Mouse (Mus musculus) G1E-ER4 (cell line): ENCODE measurements around the gene Klk5. TPM values are rescaled to one million over a fixed set of nuclear protein-coding genes. Genes with fewer than 3 reads are reported as not detected.

Source experiments
- GATA1 ChIP-seq: IDR thresholded peaks from one replicate; pipeline ENCODE4 v1.8.0; 2012; ENCODE audit warnings: low read length, inconsistent platforms
- polyA plus RNA-seq: library from polyadenylated mRNA; stranded (reverse); fragments of >175 nt; gene quantifications from 2 replicates; pipeline ENCODE4 v1.2.3, GENCODE M21; 2012

Klk5 gene
- not detected in 2 replicates for polyA plus RNA-seq

- TF ChIP-seq GATA1 = no peak
Measured at GRCm38 (mm10) chr7:43841701-43842100, at the start of gene Klk5. Gene Klk5, plus strand, starts transcription at chr7:43841971.

GRCm38 (mm10) chr7:43796355-43796754 lies 45.4 kb upstream of the Klk5 start:
- no peak for TF ChIP-seq GATA1

GRCm38 (mm10) chr7:43797333-43797769 lies 44.4 kb upstream of the Klk5 start, which contains the start of gene Klk8:
Gene Klk8, plus strand, starts transcription at chr7:43797577.
- no peak for TF ChIP-seq GATA1

- TF ChIP-seq GATA1 = no peak
Measured at GRCm38 (mm10) chr7:43797844-43798462, 43.8 kb upstream of the Klk5 start.

- TF ChIP-seq GATA1 = no peak
Measured at GRCm38 (mm10) chr7:43799876-43800275, 41.9 kb upstream of the Klk5 start.

GRCm38 (mm10) chr7:43810994-43811393 lies 30.8 kb upstream of the Klk5 start, which contains the start of gene Klk7:
Gene Klk7, plus strand, starts transcription at chr7:43811294.
- TF ChIP-seq GATA1 = no peak

- TF ChIP-seq GATA1 = no peak
Measured at GRCm38 (mm10) chr7:43815211-43815610, 26.6 kb upstream of the Klk5 start.

- TF ChIP-seq GATA1 = no peak
Measured at GRCm38 (mm10) chr7:43816746-43817145, 25.0 kb upstream of the Klk5 start.

GRCm38 (mm10) chr7:43821581-43821980 lies 20.2 kb upstream of the Klk5 start:
- TF ChIP-seq GATA1 = no peak

GRCm38 (mm10) chr7:43824199-43824598 lies 17.6 kb upstream of the Klk5 start, which contains the start of gene Klk6:
Gene Klk6, plus strand, starts transcription at chr7:43824499.
- TF ChIP-seq GATA1 = no peak

- TF ChIP-seq GATA1 = no peak
Measured at GRCm38 (mm10) chr7:43826056-43826455, 15.7 kb upstream of the Klk5 start.

GRCm38 (mm10) chr7:43827706-43828105 lies 14.1 kb upstream of the Klk5 start:
- TF ChIP-seq GATA1 = no peak

GRCm38 (mm10) chr7:43829006-43829405 lies 12.8 kb upstream of the Klk5 start:
- TF ChIP-seq GATA1 = no peak

- no peak for TF ChIP-seq GATA1
Measured at GRCm38 (mm10) chr7:43843801-43844200, 2.0 kb downstream of the Klk5 start.

GRCm38 (mm10) chr7:43851616-43852015 lies 9.8 kb downstream of the Klk5 start:
- no peak for TF ChIP-seq GATA1

- no peak for TF ChIP-seq GATA1
Measured at GRCm38 (mm10) chr7:43854642-43855380, 13.0 kb downstream of the Klk5 start.

- TF ChIP-seq GATA1 = no peak
Measured at GRCm38 (mm10) chr7:43855709-43856108, 13.9 kb downstream of the Klk5 start.
